Mouse (Mus musculus) lung, postnatal 25 days (tissue): ENCODE measurements at regions not wholly inside any gene's neighbourhood (a gene's known extent, or its start where the extent isn't known, plus 50 kb on each side); places are given as distances from the start of the nearest gene placed in this dataset.
A peak's percentile ranks its signal among the peaks of the same experiment; 100 is the strongest.
"Not testable (repeated sequence)": the region's sequence is repeated elsewhere in the genome, so short reads cannot be mapped to it uniquely, and the experiment has no call there.

Experiments used
- DNase-seq: peaks from one replicate; pipeline ENCODE4 v3.0.0; 2022; ENCODE audit warnings: low spot score

GRCm38 (mm10) chr8:7323067-7323675 lies 1337.9 kb downstream of the Efnb2 start:
- no peak for DNase-seq

- no peak for DNase-seq
These were observed 1338.5 kb downstream of the Efnb2 start for GRCm38 (mm10) chr8:7322376-7323066.

GRCm38 (mm10) chr8:7316806-7317355 lies 1344.2 kb downstream of the Efnb2 start:
- DNase-seq = no peak

GRCm38 (mm10) chr8:7309239-7309638 lies 1351.8 kb downstream of the Efnb2 start:
- no peak for DNase-seq

GRCm38 (mm10) chr8:7289361-7289760 lies 1371.7 kb downstream of the Efnb2 start:
- DNase-seq = no peak

- no peak for DNase-seq
These were observed 1374.5 kb downstream of the Efnb2 start for GRCm38 (mm10) chr8:7286581-7286980.

- no peak for DNase-seq
These were observed 1393.6 kb downstream of the Efnb2 start for GRCm38 (mm10) chr8:7267406-7267805.

- not testable (repeated sequence) for DNase-seq
These were observed 1406.7 kb downstream of the Efnb2 start for GRCm38 (mm10) chr8:7254336-7254735.

GRCm38 (mm10) chr8:7240321-7240720 lies 1420.7 kb downstream of the Efnb2 start:
- DNase-seq = no peak

- DNase-seq = no peak
These were observed 1427.0 kb downstream of the Efnb2 start for GRCm38 (mm10) chr8:7234006-7234405.

- no peak for DNase-seq
These were observed 1441.7 kb downstream of the Efnb2 start for GRCm38 (mm10) chr8:7219300-7219699.

GRCm38 (mm10) chr8:7207178-7207577 lies 1453.9 kb downstream of the Efnb2 start:
- DNase-seq = peak; percentile 72

GRCm38 (mm10) chr8:7206596-7206995 lies 1454.4 kb downstream of the Efnb2 start:
- no peak for DNase-seq

GRCm38 (mm10) chr8:7205086-7205485 lies 1456.0 kb downstream of the Efnb2 start:
- no peak for DNase-seq

GRCm38 (mm10) chr8:7190726-7191125 lies 1470.3 kb downstream of the Efnb2 start:
- no peak for DNase-seq

- DNase-seq = peak; percentile 20
These were observed 1497.7 kb downstream of the Efnb2 start for GRCm38 (mm10) chr8:7163361-7163760.

GRCm38 (mm10) chr8:7131746-7132145 lies 1529.3 kb downstream of the Efnb2 start:
- no peak for DNase-seq

GRCm38 (mm10) chr8:7108849-7109248 lies 1552.2 kb downstream of the Efnb2 start:
- no peak for DNase-seq

GRCm38 (mm10) chr8:7097577-7097976 lies 1563.5 kb downstream of the Efnb2 start:
- no peak for DNase-seq

GRCm38 (mm10) chr8:7092831-7093230 lies 1568.2 kb downstream of the Efnb2 start:
- DNase-seq = no peak

- DNase-seq = no peak
These were observed 1572.9 kb downstream of the Efnb2 start for GRCm38 (mm10) chr8:7088123-7088522.

GRCm38 (mm10) chr8:7060255-7060656 lies 1600.8 kb downstream of the Efnb2 start:
- peak; percentile 62 for DNase-seq

- DNase-seq = no peak
These were observed 1634.7 kb downstream of the Efnb2 start for GRCm38 (mm10) chr8:7026247-7026844.
